Mouse (Mus musculus): ENCODE data around the gene Myd88.

Gene Myd88

DNA sequence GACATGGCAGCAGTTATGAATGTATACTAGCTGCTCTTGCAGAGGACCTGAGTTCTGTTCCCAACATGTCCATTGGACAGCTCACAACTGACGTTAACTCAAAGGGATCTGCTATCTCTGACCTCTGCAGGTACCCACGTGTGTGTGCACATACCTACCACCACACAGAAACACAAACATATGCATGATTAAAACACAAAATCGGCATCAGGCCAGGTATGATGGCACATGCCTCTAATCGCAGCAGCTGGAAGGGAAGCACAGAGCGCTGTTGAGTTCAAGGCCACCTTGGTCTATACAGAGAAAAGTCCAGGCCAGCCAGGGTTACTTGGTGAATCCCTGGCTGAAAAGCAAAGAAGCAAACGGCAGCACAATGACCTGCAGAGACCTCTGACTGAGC is 43.5 kb downstream of the Myd88 start:
- no peak for DNase-seq (ENCODE audit: low read depth, low spot score)

DNA sequence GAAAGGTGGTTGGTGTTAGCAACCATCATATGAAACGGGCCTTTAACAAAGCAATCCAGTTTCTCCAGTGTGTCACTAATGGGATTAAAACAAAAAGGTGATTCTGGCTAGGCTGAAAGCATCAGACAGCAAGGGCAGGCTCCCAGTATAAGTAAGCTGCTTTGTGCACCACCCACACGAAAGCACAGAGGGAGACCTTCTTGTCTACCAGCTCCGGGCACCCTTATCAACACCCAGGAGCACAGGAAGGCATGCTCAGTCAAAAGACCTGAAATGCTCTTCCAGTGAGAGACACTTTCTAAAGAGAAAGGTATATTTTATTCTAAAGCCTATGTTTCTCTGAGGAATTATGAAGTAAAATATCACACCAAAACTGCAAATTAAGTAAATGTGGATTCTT is 50.4 kb downstream of the Myd88 start:
- no peak for DNase-seq (ENCODE audit: low read depth, low spot score)

Measured in forelimb bud, embryonic 11.5 days (tissue).